Mouse (Mus musculus) heart, embryonic 16.5 days (tissue): Measurements from ENCODE around the gene Abi3. TPM values are rescaled to one million over a fixed set of nuclear protein-coding genes. Genes with fewer than 3 reads are reported as not detected.

Source experiments
- polyA plus RNA-seq: library from polyadenylated mRNA; unstranded; fragments of >200 nt; fragmentation: Nextera tagmentation; extraction: Ambion mirVana; gene quantifications from 2 replicates; pipeline ENCODE4 v1.2.1, GENCODE M21; 2015

Gene Abi3
- polyA plus RNA-seq, 1 experiment from 2014 or later, result 28.0 TPM

Other genes with a start within 250 kb of the Abi3 start
- gene Phb, start 175.5 kb downstream of the Abi3 start, polyA plus RNA-seq, result 295 and 306 TPM in 2 replicates
- 13.6 and 14.0 TPM in 2 replicates for gene Zfp652, start 129.8 kb downstream of the Abi3 start, polyA plus RNA-seq
- gene B130006D01Rik, start 118.9 kb downstream of the Abi3 start, polyA plus RNA-seq, result 0.69 and 0.98 TPM in 2 replicates
- 3.2 and 3.3 TPM in 2 replicates for gene Phospho1, start 18.0 kb downstream of the Abi3 start, polyA plus RNA-seq
- 30.3 and 34.7 TPM in 2 replicates for gene Gngt2, start 5.3 kb downstream of the Abi3 start, polyA plus RNA-seq
- 0.61 and 1.1 TPM in 2 replicates for gene B4galnt2, start 72.4 kb upstream of the Abi3 start, polyA plus RNA-seq
- 21.1 and 24.6 TPM in 2 replicates for gene Igf2bp1, start 163.5 kb upstream of the Abi3 start, polyA plus RNA-seq
- not detected in 2 replicates for gene Gip, start 182.1 kb upstream of the Abi3 start, polyA plus RNA-seq
- 69.3 and 72.0 TPM in 2 replicates for gene Snf8, start 192.4 kb upstream of the Abi3 start, polyA plus RNA-seq
- gene Ube2z, start 222.9 kb upstream of the Abi3 start, polyA plus RNA-seq, result 29.1 and 31.4 TPM in 2 replicates
- 2,218 and 2,299 TPM in 2 replicates for gene Atp5g1, start 233.2 kb upstream of the Abi3 start, polyA plus RNA-seq